Mouse (Mus musculus): ENCODE results near the gene Ces2b. TPM values are rescaled to one million over a fixed set of nuclear protein-coding genes. Genes with fewer than 3 reads are reported as not detected.
"Not testable (repeated sequence)": the region's sequence is repeated elsewhere in the genome, so short reads cannot be mapped to it uniquely, and the experiment has no call there.

Ces2b gene
- polyA plus RNA-seq, 1 experiment from 2014 or later: 0.11 TPM

DNA sequence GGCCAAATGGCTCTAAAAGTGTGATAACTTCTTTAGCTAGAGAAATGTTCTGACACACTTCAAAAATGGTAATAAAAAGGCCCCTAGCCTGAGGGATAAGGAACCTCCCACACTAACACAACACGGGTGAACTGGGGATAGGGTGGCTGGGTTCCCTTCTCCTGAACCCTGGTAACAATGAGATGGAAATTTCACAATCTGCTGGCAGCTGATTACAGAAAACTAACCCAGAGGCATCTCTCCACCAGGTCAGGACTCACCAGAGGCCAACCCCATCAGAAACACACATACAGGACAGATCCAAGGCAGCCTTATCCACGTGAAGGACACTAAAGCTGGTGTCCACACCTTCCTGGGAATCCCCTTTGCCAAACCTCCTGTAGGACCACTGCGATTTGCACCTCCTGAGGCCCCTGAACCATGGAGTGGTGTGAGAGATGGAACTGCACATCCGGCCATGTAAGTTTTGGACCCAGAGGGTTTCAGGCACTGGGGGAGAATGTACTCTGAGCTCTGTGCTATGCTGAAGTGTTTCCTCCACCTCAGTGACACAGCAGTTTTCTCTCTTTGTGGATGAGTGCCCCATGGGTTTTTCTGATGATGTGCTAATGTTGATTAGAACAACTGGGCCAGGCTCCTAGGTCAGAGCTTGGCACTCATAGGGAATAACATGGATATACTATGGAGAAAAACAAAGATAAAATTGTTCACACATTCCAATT is 16.5 kb downstream of the Ces2b start:
- WGBS: 79% methylated on average over 4 of the region's 4 CpGs
- Histone ChIP-seq H3K9me3 (replicated peaks) (no peaks in the 10 kb centered on the region), H3K4me1 (no peaks in the 10 kb centered on the region), H3K4me3 (no peak overlapping the region), H3K27me3 (ENCODE audit: low read depth, poor library complexity, severe bottlenecking) (no peaks in the 10 kb centered on the region), H3K36me3 (no peaks in the 10 kb centered on the region), H3K27ac (no peak overlapping the region)
- no peak for DNase-seq (ENCODE audit: low spot score)

- H3K4me1 ChIP-seq; H3K27ac ChIP-seq; H3K4me3 ChIP-seq; H3K36me3 ChIP-seq; H3K27me3 ChIP-seq (ENCODE audit: low read depth, poor library complexity, severe bottlenecking); DNase-seq (ENCODE audit: low spot score); H3K9me3 ChIP-seq (replicated peaks): not testable (repeated sequence)
- no CpG with 5 or more reads among the region's 4 CpGs for WGBS
These were observed 35.6 kb downstream of the Ces2b start for GRCm38 (mm10) chr8:104866844-104867531.

DNA sequence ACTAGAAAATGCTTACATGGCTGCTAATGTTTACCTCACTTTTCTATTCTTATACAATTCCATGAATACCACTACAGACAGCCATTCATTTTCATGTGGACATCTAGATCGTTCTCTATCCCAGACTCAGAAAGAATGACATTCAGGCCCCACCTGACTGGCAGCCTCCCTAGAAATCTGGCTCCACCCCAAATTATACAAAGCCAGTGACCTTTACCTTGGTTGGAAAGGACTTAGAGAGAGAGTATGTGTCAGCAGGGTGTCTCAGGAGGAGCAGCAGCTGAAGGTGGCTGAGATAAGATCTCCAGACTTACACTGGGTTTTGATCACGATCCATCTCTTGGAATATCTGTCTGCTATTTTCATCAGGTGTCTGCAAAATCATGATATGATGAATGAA is 37.5 kb downstream of the Ces2b start:
- not testable (repeated sequence) for H3K4me1 ChIP-seq; H3K36me3 ChIP-seq; H3K9me3 ChIP-seq (replicated peaks); H3K4me3 ChIP-seq; H3K27ac ChIP-seq; H3K27me3 ChIP-seq (ENCODE audit: low read depth, poor library complexity, severe bottlenecking); DNase-seq (ENCODE audit: low spot score)
- WGBS: no CpG with 5 or more reads among the region's 2 CpGs

- no CpG with 5 or more reads among the region's 4 CpGs for WGBS
- H3K9me3 ChIP-seq (replicated peaks); H3K27me3 ChIP-seq (ENCODE audit: low read depth, poor library complexity, severe bottlenecking); H3K4me1 ChIP-seq; H3K4me3 ChIP-seq; DNase-seq (ENCODE audit: low spot score); H3K36me3 ChIP-seq; H3K27ac ChIP-seq: not testable (repeated sequence)
These were observed 55.0 kb downstream of the Ces2b start for GRCm38 (mm10) chr8:104886223-104886926.

Other genes with a start within 250 kb of the Ces2b start
- 14.5 and 14.8 TPM in 2 replicates for gene Pdp2, start 240.1 kb upstream of the Ces2b start, polyA plus RNA-seq (2016; fragmentation: Nextera tagmentation; extraction: Ambion mirVana)
- 0.13 TPM in 1 of 2 replicates, not detected in the other for gene Cdh16, start 207.2 kb upstream of the Ces2b start, polyA plus RNA-seq (2016; fragmentation: Nextera tagmentation; extraction: Ambion mirVana)
- 2.0 and 3.2 TPM in 2 replicates for gene Rrad, start 200.2 kb upstream of the Ces2b start, polyA plus RNA-seq (2016; fragmentation: Nextera tagmentation; extraction: Ambion mirVana)
- 95.6 and 105 TPM in 2 replicates for gene Ciao2b, start 189.6 kb upstream of the Ces2b start, polyA plus RNA-seq (2016; fragmentation: Nextera tagmentation; extraction: Ambion mirVana)
- gene Ces2a, start 97.6 kb upstream of the Ces2b start, polyA plus RNA-seq (2016; fragmentation: Nextera tagmentation; extraction: Ambion mirVana): not detected in 2 replicates
- not detected in 2 replicates for gene Ces2c, start 15.5 kb downstream of the Ces2b start, polyA plus RNA-seq (2016; fragmentation: Nextera tagmentation; extraction: Ambion mirVana)
- gene Ces2e, start 94.7 kb downstream of the Ces2b start, polyA plus RNA-seq (2016; fragmentation: Nextera tagmentation; extraction: Ambion mirVana): not detected in 2 replicates
- gene Ces2f, start 115.8 kb downstream of the Ces2b start, polyA plus RNA-seq (2016; fragmentation: Nextera tagmentation; extraction: Ambion mirVana): 0.09 TPM in 1 of 2 replicates, not detected in the other
- not detected in 2 replicates for gene Ces2g, start 130.1 kb downstream of the Ces2b start, polyA plus RNA-seq (2016; fragmentation: Nextera tagmentation; extraction: Ambion mirVana)
- not detected in 2 replicates for gene Ces2h, start 169.3 kb downstream of the Ces2b start, polyA plus RNA-seq (2016; fragmentation: Nextera tagmentation; extraction: Ambion mirVana)
- gene Ces3a, start 217.0 kb downstream of the Ces2b start, polyA plus RNA-seq (2016; fragmentation: Nextera tagmentation; extraction: Ambion mirVana): not detected in 2 replicates